Mouse (Mus musculus): Measurements from ENCODE around the gene Clec4b2. TPM values are rescaled to one million over a fixed set of nuclear protein-coding genes. Genes with fewer than 3 reads are reported as not detected.
"Not testable (repeated sequence)": the region's sequence is repeated elsewhere in the genome, so short reads cannot be mapped to it uniquely, and the experiment has no call there.

Gene Clec4b2
- not detected in 2 replicates for polyA plus RNA-seq (2015; fragmentation: Nextera tagmentation; extraction: Ambion mirVana)

- Histone ChIP-seq H3K4me3 (no peak within 1 kb of the TSS), H3K9me3 (no peaks in the 10 kb centered on the region), H3K9ac (replicated peaks) (no peak within 1 kb of the TSS), H3K36me3 (no peaks in the 10 kb centered on the region), H3K27ac (replicated peaks) (no peak within 1 kb of the TSS), H3K4me1 (no peaks in the 10 kb centered on the region), H3K27me3 (no peaks in the 10 kb centered on the region), H3K4me2 (replicated peaks) (no peak within 1 kb of the TSS)
- no peak for ATAC-seq (replicated peaks)
- 92% methylated on average over 4 of the region's 4 CpGs for WGBS
These were observed at the start of gene Clec4b2 for GRCm38 (mm10) chr6:123172593-123172992. TSS of gene Clec4b2 (plus strand) at chr6:123172893.

GRCm38 (mm10) chr6:123123195-123123594 lies 49.5 kb upstream of the Clec4b2 start:
- Histone ChIP-seq H3K4me3 (no peak overlapping the region), H3K4me2 (replicated peaks) (no peak overlapping the region), H3K27ac (replicated peaks) (no peak overlapping the region), H3K27me3 (no peaks in the 10 kb centered on the region), H3K9me3 (no peaks in the 10 kb centered on the region), H3K36me3 (no peaks in the 10 kb centered on the region), H3K9ac (replicated peaks) (no peak overlapping the region), H3K4me1 (no peaks in the 10 kb centered on the region)
- 75% methylated on average over 3 of the region's 3 CpGs for WGBS
- no peak for ATAC-seq (replicated peaks)

GRCm38 (mm10) chr6:123127173-123127572 lies 45.5 kb upstream of the Clec4b2 start:
- Histone ChIP-seq H3K27me3 (no peaks in the 10 kb centered on the region), H3K4me2 (replicated peaks) (no peak overlapping the region), H3K4me1 (no peaks in the 10 kb centered on the region), H3K27ac (replicated peaks) (no peak overlapping the region), H3K36me3 (no peaks in the 10 kb centered on the region), H3K9me3 (no peaks in the 10 kb centered on the region), H3K9ac (replicated peaks) (no peak overlapping the region), H3K4me3 (no peak overlapping the region)
- whole genome bisulfite sequencing, result 61% methylated on average over 1 of the region's 1 CpGs
- no peak for ATAC-seq (replicated peaks)

GRCm38 (mm10) chr6:123137766-123138526 lies 34.7 kb upstream of the Clec4b2 start:
- H3K4me2 ChIP-seq (replicated peaks); H3K9ac ChIP-seq (replicated peaks); H3K9me3 ChIP-seq; H3K27ac ChIP-seq (replicated peaks); H3K4me3 ChIP-seq; H3K36me3 ChIP-seq; H3K4me1 ChIP-seq; ATAC-seq (replicated peaks); H3K27me3 ChIP-seq: not testable (repeated sequence)
- 78% methylated on average over 29 of the region's 29 CpGs for WGBS

DNA sequence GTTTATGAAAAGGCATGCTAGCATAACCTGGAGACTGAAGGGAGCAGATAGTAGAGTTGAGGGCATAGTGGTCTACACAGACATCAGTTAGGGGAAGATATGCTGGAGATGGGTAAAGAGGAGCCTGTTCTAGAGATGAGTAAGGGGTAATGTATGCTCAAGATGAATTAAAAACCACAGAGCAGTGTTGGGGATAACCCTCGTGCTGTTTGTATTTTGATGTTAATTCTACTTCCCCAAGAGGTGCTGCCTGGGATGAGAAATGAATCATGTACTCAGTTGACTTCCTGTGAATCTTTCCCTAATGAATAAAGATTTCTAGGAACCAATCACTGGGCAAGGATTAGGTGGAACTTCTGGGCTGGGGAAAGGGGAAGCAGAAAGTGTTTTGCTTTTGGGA lies 2.6 kb upstream of the Clec4b2 start:
- ATAC-seq (replicated peaks), result no peak
- 58% methylated on average over 1 of the region's 1 CpGs for WGBS

DNA sequence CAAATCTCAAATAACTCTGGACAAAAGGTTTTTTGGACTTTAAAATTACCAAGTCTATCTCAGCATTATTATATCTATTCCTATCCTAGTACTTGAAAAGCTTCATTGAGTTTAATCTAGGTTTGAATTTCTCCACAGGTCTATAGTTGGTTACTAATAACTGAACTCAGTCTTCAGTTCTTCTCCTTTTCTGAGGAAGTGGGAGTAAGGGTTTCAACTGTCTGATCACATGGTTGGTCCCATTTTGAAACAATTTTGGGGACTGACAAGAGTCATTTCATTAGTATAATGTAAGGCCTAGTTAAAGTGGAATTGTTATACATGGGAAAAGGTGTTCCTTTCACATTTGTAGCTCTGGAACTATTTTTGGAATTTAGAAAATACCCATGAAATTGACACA lies 1.7 kb upstream of the Clec4b2 start:
- H3K27me3 ChIP-seq, result no peaks in the 10 kb centered on the region
- H3K27ac ChIP-seq (replicated peaks), result no peak overlapping the region
- H3K4me1 ChIP-seq, result no peaks in the 10 kb centered on the region
- no peak overlapping the region for H3K4me2 ChIP-seq (replicated peaks)
- H3K4me3 ChIP-seq, result no peak overlapping the region
- no peaks in the 10 kb centered on the region for H3K9me3 ChIP-seq
- no peak overlapping the region for H3K9ac ChIP-seq (replicated peaks)
- H3K36me3 ChIP-seq, result no peaks in the 10 kb centered on the region
- no peak for ATAC-seq (replicated peaks)

More for the DNA sequence above, 2.6 kb upstream of the Clec4b2 start:
- Histone ChIP-seq H3K27me3 (no peaks in the 10 kb centered on the region), H3K4me2 (replicated peaks) (no peak overlapping the region), H3K36me3 (no peaks in the 10 kb centered on the region), H3K9ac (replicated peaks) (no peak overlapping the region), H3K4me3 (no peak overlapping the region), H3K27ac (replicated peaks) (no peak overlapping the region), H3K4me1 (no peaks in the 10 kb centered on the region), H3K9me3 (no peaks in the 10 kb centered on the region)

GRCm38 (mm10) chr6:123175549-123175948 lies 2.9 kb downstream of the Clec4b2 start:
- Histone ChIP-seq H3K9ac (replicated peaks) (no peak overlapping the region), H3K4me3 (no peak overlapping the region), H3K27ac (replicated peaks) (no peak overlapping the region), H3K4me1 (no peaks in the 10 kb centered on the region), H3K9me3 (no peaks in the 10 kb centered on the region), H3K4me2 (replicated peaks) (no peak overlapping the region), H3K27me3 (no peaks in the 10 kb centered on the region), H3K36me3 (no peaks in the 10 kb centered on the region)
- WGBS, result 93% methylated on average over 1 of the region's 1 CpGs
- ATAC-seq (replicated peaks), result no peak

DNA sequence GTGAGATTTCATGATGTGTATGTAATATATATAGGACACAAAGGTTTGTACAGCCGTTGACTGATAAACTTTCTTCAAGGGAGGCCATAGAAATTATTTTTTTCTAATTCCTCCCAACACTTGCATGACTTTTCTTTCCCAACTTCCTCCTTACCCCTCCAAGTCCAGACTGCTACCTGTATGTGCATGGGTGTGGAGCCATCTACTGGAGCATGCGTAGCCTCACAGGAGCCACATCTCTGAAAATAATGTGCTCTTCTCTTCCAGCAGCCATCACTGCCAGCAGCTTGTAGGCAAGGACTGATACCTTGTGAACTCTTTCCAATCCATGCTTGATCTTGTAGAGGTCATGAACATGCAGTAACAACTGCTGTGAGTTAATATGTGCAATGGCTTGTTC lies 12.2 kb downstream of the Clec4b2 start:
- not testable (repeated sequence) for H3K27ac ChIP-seq (replicated peaks); H3K27me3 ChIP-seq; H3K4me2 ChIP-seq (replicated peaks); H3K4me1 ChIP-seq; H3K9ac ChIP-seq (replicated peaks); H3K36me3 ChIP-seq; H3K4me3 ChIP-seq; ATAC-seq (replicated peaks); H3K9me3 ChIP-seq
- 66% methylated on average over 2 of the region's 2 CpGs for WGBS

GRCm38 (mm10) chr6:123207187-123208076 lies 34.7 kb downstream of the Clec4b2 start:
- H3K4me2 ChIP-seq (replicated peaks), result no peak overlapping the region

GRCm38 (mm10) chr6:123208077-123208439 lies 35.4 kb downstream of the Clec4b2 start:
- H3K4me3 ChIP-seq; H3K4me2 ChIP-seq (replicated peaks); H3K27me3 ChIP-seq; H3K9me3 ChIP-seq; ATAC-seq (replicated peaks); H3K4me1 ChIP-seq; H3K27ac ChIP-seq (replicated peaks); H3K9ac ChIP-seq (replicated peaks); H3K36me3 ChIP-seq: not testable (repeated sequence)

More at GRCm38 (mm10) chr6:123207187-123208076, 34.7 kb downstream of the Clec4b2 start:
- Histone ChIP-seq H3K4me3 (no peak overlapping the region), H3K4me1 (no peaks in the 10 kb centered on the region), H3K9me3 (no peaks in the 10 kb centered on the region), H3K27me3 (no peaks in the 10 kb centered on the region), H3K27ac (replicated peaks) (no peak overlapping the region), H3K36me3 (no peaks in the 10 kb centered on the region), H3K9ac (replicated peaks) (no peak overlapping the region)
- 86% methylated on average over 1 of the region's 1 CpGs for WGBS
- no peak for ATAC-seq (replicated peaks)

DNA sequence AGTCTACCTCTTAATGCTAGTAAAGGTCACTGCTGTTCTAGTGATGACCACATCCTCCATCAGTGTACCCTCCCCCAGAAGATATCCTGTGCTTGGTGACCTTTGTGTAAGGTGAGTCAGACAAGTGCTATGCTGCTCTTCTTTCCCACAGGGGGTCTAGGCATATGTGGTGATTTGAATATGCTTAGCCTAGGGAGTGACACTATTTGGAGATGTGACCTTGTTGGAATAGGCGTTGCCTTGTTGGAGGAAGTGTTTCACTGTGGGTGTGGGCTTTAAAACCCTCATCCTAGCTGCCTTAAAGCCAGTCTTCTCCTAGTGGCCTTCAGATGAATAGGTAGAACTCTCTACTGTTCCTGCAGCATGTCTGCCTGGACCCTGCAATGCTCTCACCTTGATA lies 39.0 kb downstream of the Clec4b2 start:
- Histone ChIP-seq H3K4me3 (no peak overlapping the region), H3K9me3 (no peaks in the 10 kb centered on the region), H3K9ac (replicated peaks) (no peak overlapping the region), H3K4me1 (no peaks in the 10 kb centered on the region), H3K4me2 (replicated peaks) (no peak overlapping the region), H3K27me3 (no peaks in the 10 kb centered on the region), H3K36me3 (no peaks in the 10 kb centered on the region), H3K27ac (replicated peaks) (no peak overlapping the region)
- WGBS, result 94% methylated on average over 1 of the region's 1 CpGs
- ATAC-seq (replicated peaks), result no peak

DNA sequence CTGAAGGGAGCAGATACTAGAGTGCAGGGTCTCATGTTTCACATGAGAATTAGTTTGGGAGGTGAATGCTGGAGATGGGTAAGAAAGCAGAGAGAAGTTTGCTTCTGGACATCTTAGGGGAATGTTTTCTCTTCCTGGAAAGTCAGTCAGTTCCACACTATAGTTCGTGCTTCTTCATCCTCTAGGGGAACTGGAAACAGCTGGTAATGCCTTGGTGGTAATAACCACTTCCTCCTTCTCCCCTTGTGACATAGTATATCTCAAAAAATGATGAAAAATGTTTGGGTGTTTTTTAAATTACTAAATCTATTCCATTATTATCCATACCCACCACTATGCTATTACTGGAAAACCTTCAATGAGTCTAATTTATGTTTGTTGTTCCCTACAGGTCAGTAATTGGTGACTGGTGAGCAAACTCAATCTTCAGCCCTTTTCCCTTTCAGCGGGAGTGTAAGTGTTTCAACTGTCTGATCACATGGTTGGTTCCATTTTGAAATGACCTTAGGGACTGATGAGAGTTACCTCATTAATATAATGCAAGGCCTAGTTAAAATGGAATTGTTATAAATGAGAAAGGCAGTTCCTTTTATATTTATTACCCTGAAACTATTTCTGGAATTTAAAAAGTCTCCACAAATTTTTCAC lies 55.0 kb downstream of the Clec4b2 start:
- Histone ChIP-seq H3K36me3 (no peaks in the 10 kb centered on the region), H3K9ac (replicated peaks) (no peak overlapping the region), H3K27me3 (no peaks in the 10 kb centered on the region), H3K4me2 (replicated peaks) (no peak overlapping the region), H3K27ac (replicated peaks) (no peak overlapping the region), H3K4me3 (no peak overlapping the region), H3K4me1 (no peaks in the 10 kb centered on the region), H3K9me3 (no peaks in the 10 kb centered on the region)
- 71% methylated on average over 2 of the region's 2 CpGs for WGBS
- ATAC-seq (replicated peaks), result no peak
